Mouse (Mus musculus) liver, postnatal 0 days (tissue): ENCODE data around the gene Uvssa.

Experiments used
- CTCF ChIP-seq: sonication (generic); IDR thresholded peaks from 2 replicates; pipeline ENCODE4 v1.5.1; 2016; ENCODE audit warnings: antibody characterized with exemption, low read depth
- EP300 ChIP-seq: IDR thresholded peaks from 2 replicates; pipeline ENCODE4 v1.6.1; 2016; ENCODE audit warnings: antibody characterized with exemption, low read depth, mild to moderate bottlenecking

DNA sequence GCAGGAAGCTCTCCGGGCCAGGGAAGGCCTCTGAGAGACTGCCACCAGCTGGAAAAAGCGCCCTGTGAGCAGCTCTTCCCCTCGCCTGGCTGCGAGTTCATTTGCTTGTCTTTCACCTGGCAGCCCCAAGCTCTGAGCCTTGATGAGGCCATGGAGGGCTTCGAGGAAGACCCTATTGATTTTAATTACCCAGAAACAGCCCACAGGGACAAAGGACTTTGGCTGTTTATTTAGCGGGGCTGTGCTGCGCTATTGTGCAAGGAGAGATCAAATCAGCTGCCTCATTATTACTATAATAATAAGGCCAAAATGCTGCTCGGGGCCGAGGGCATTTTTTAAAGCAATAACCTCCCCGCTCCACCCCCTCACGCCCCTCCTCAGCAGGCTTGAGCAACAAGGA, 87.1 kb downstream of the Uvssa start:
- TF ChIP-seq CTCF (no peak), EP300 (no peak)
